29 mouse cellular contexts compared by ENCODE assay signal in the genomic region with DNA sequence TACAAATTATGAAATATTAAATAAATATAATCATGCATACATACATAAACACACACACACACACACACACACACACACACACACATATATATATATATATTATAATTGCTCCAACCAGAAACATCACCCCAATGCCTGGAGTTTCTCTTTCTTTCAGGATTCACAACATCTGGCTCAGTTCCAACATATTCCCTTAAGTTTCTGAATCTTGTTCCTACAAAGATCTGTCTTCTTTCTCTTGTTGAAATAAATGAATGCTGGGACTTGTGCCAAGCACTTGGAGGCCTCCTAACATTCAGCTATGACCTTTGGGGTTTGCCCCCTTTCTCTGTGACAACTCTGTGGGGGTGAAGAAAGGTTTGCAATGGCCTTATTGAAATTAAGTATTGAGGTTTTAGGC.
DNase-seq lines count a peak whose midpoint lies in the region; ATAC-seq and TF ChIP-seq lines count a peak whose summit lies in the region.
"Had no signal": no experiment of that assay in that cellular context is flagged by ENCODE, and none has a peak within 500 bp of the region (broad histone marks: within the 10 kb centered on the region; RNA-seq: fewer than 3 reads in every experiment).

No protein-coding gene starts in this region.

- H3K4me3 ChIP-seq in kidney, adult 2 months (ENCODE audit: insufficient read depth, low read depth, low read length), result no peak overlapping the region
- H3K4me3 ChIP-seq in limb, embryonic 14.5 days (replicated peaks; ENCODE audit: low read length), result no peak overlapping the region
- H3K4me3 ChIP-seq in limb, embryonic 10.5 days, result no peak overlapping the region
- no peak overlapping the region for H3K4me3 ChIP-seq in stomach, embryonic 15.5 days (replicated peaks)
- no peak overlapping the region for H3K4me3 ChIP-seq in stomach, postnatal 0 days (ENCODE audit: low read depth, low read length)
- no peak overlapping the region for H3K4me3 ChIP-seq in layer of hippocampus, adult 2 months
- H3K4me3 ChIP-seq: embryonic facial prominence, embryonic 15.5 days; heart, embryonic 10.5 days; hindbrain, embryonic 15.5 days; limb, embryonic 13.5 days; liver, embryonic 13.5 days; midbrain, embryonic 10.5 days; neural tube, embryonic 13.5 days had no signal

- H3K9me3 ChIP-seq in limb, embryonic 14.5 days (ENCODE audit: control insufficient read depth, low read length), result no peaks in the 10 kb centered on the region
- H3K9me3 ChIP-seq in limb, embryonic 10.5 days (replicated peaks), result no peaks in the 10 kb centered on the region
- H3K9me3 ChIP-seq in stomach, embryonic 15.5 days, result no peaks in the 10 kb centered on the region
- no peaks in the 10 kb centered on the region for H3K9me3 ChIP-seq in stomach, postnatal 0 days (ENCODE audit: control insufficient read depth, low read length)
- H3K9me3 ChIP-seq: embryonic facial prominence, embryonic 15.5 days; heart, embryonic 10.5 days; hindbrain, embryonic 15.5 days; limb, embryonic 13.5 days; liver, embryonic 13.5 days; midbrain, embryonic 10.5 days; neural tube, embryonic 13.5 days had no signal

- no peak for TF ChIP-seq EP300 in stomach, postnatal 0 days (optimal IDR thresholded peaks at IDR 0.05)

- TF ChIP-seq CTCF in kidney, adult 2 months (conservative IDR thresholded peaks at IDR 0.05; ENCODE audit: insufficient read depth, insufficient read length, low read depth, low read length), result no peak
- TF ChIP-seq CTCF in stomach, postnatal 0 days (IDR thresholded peaks at IDR 0.05; ENCODE audit: low read depth), result no peak
- TF ChIP-seq CTCF in layer of hippocampus, adult 2 months (conservative IDR thresholded peaks at IDR 0.05), result no peak

- no peak overlapping the region for H3K27ac ChIP-seq in kidney, adult 2 months (ENCODE audit: insufficient read depth, low read depth, low read length)
- H3K27ac ChIP-seq in limb, embryonic 14.5 days (replicated peaks; ENCODE audit: low read depth, low read length), result no peak overlapping the region
- H3K27ac ChIP-seq in limb, embryonic 10.5 days, result no peak overlapping the region
- peak overlapping the region; percentile 16; the same call in 1 of the 2 replicates for H3K27ac ChIP-seq in stomach, embryonic 15.5 days
- no peak overlapping the region for H3K27ac ChIP-seq in stomach, postnatal 0 days (replicated peaks)
- no peak overlapping the region for H3K27ac ChIP-seq in layer of hippocampus, adult 2 months
- H3K27ac ChIP-seq: embryonic facial prominence, embryonic 15.5 days; heart, embryonic 10.5 days; hindbrain, embryonic 15.5 days; limb, embryonic 13.5 days; liver, embryonic 13.5 days; macrophage; midbrain, embryonic 10.5 days; neural tube, embryonic 13.5 days had no signal

- no peak overlapping the region for H3K9ac ChIP-seq in limb, embryonic 14.5 days (ENCODE audit: low read depth, low read length, severe bottlenecking)
- no peak overlapping the region for H3K9ac ChIP-seq in stomach, embryonic 15.5 days
- H3K9ac ChIP-seq in stomach, postnatal 0 days (ENCODE audit: low read length), result no peak overlapping the region
- H3K9ac ChIP-seq: embryonic facial prominence, embryonic 15.5 days; hindbrain, embryonic 15.5 days; limb, embryonic 13.5 days; liver, embryonic 13.5 days; neural tube, embryonic 13.5 days had no signal

- no peaks in the 10 kb centered on the region; the same call in 1 of the 2 replicates for H3K4me1 ChIP-seq in kidney, adult 2 months (ENCODE audit: control insufficient read depth, insufficient read depth, low read length)
- H3K4me1 ChIP-seq in limb, embryonic 14.5 days (ENCODE audit: control insufficient read depth, insufficient read depth, low read length), result peaks cover 10% of the 10 kb centered on the region
- H3K4me1 ChIP-seq in limb, embryonic 10.5 days, result peaks cover 23% of the 10 kb centered on the region
- H3K4me1 ChIP-seq in stomach, embryonic 15.5 days, result no peaks in the 10 kb centered on the region
- no peaks in the 10 kb centered on the region for H3K4me1 ChIP-seq in stomach, postnatal 0 days (replicated peaks; ENCODE audit: control insufficient read depth, insufficient read depth)
- H3K4me1 ChIP-seq: embryonic facial prominence, embryonic 15.5 days; heart, embryonic 10.5 days; hindbrain, embryonic 15.5 days; liver, embryonic 13.5 days; midbrain, embryonic 10.5 days had no signal

- no peaks in the 10 kb centered on the region for H3K36me3 ChIP-seq in kidney, adult 2 months (ENCODE audit: control insufficient read depth, insufficient read depth, low read length)
- no peaks in the 10 kb centered on the region for H3K36me3 ChIP-seq in limb, embryonic 14.5 days (ENCODE audit: control insufficient read depth, insufficient read depth, low read length)
- no peaks in the 10 kb centered on the region for H3K36me3 ChIP-seq in limb, embryonic 10.5 days
- no peaks in the 10 kb centered on the region for H3K36me3 ChIP-seq in stomach, embryonic 15.5 days
- no peaks in the 10 kb centered on the region for H3K36me3 ChIP-seq in stomach, postnatal 0 days (ENCODE audit: control insufficient read depth, insufficient read depth, low read length)
- H3K36me3 ChIP-seq: embryonic facial prominence, embryonic 15.5 days; heart, embryonic 10.5 days; hindbrain, embryonic 15.5 days; limb, embryonic 13.5 days; liver, embryonic 13.5 days; midbrain, embryonic 10.5 days; neural tube, embryonic 13.5 days had no signal

- no peak for ATAC-seq in limb, embryonic 14.5 days (ENCODE audit: low FRiP score, low read depth)
- no peak for ATAC-seq in stomach, embryonic 15.5 days (ENCODE audit: insufficient read depth, low FRiP score, low read depth)
- ATAC-seq in stomach, postnatal 0 days (ENCODE audit: low FRiP score, low TSS enrichment), result no peak
- ATAC-seq: activated CD4-positive, CD25-positive, alpha-beta regulatory T cell, adult 4 months; forebrain, embryonic 16.5 days; intestine, postnatal 0 days had no signal

- H3K27me3 ChIP-seq in kidney, adult 2 months (replicated peaks; ENCODE audit: control insufficient read depth, insufficient read depth, low read length), result no peaks in the 10 kb centered on the region
- no peaks in the 10 kb centered on the region for H3K27me3 ChIP-seq in limb, embryonic 14.5 days (ENCODE audit: control insufficient read depth, insufficient read depth, low read length)
- no peaks in the 10 kb centered on the region for H3K27me3 ChIP-seq in limb, embryonic 10.5 days (ENCODE audit: low read depth, poor library complexity, severe bottlenecking)
- H3K27me3 ChIP-seq in stomach, embryonic 15.5 days (replicated peaks), result no peaks in the 10 kb centered on the region
- H3K27me3 ChIP-seq in stomach, postnatal 0 days (ENCODE audit: control insufficient read depth, insufficient read depth, low read length), result no peaks in the 10 kb centered on the region
- H3K27me3 ChIP-seq: embryonic facial prominence, embryonic 15.5 days; hindbrain, embryonic 15.5 days; limb, embryonic 13.5 days; liver, embryonic 13.5 days; neural tube, embryonic 13.5 days had no signal

- no peak overlapping the region for H3K4me2 ChIP-seq in limb, embryonic 14.5 days (replicated peaks; ENCODE audit: low read depth, low read length, severe bottlenecking)
- no peak overlapping the region for H3K4me2 ChIP-seq in stomach, embryonic 15.5 days
- H3K4me2 ChIP-seq in stomach, postnatal 0 days (replicated peaks; ENCODE audit: low read depth), result no peak overlapping the region
- H3K4me2 ChIP-seq: embryonic facial prominence, embryonic 15.5 days; hindbrain, embryonic 15.5 days; limb, embryonic 13.5 days; liver, embryonic 13.5 days; neural tube, embryonic 13.5 days had no signal

- DNase-seq in kidney, adult 2 months, result peak; percentile 49
- no peak for DNase-seq in kidney, adult 18-20 months
- DNase-seq in limb, embryonic 14.5 days (ENCODE audit: low spot score), result peak; percentile 50
- no peak for DNase-seq in limb, embryonic 10.5 days (ENCODE audit: low spot score)
- no peak for DNase-seq in stomach, postnatal 0 days (ENCODE audit: low spot score)
- no peak for DNase-seq in layer of hippocampus, adult 2 months (ENCODE audit: low spot score in 2 of 2)
- DNase-seq: adrenal gland, postnatal 10 days; cerebellum, adult 8-10 months; cerebellum, postnatal 36 days; embryo, embryonic 11 days; gastrocnemius, postnatal 10 days; heart, postnatal 4 days; liver, embryonic 13.5 days; lung, adult 2 months; retina, postnatal 1 day; right cerebral cortex, postnatal 25 days; spleen, adult 18-20 months; thymus, postnatal 14 days had no signal

- no peak for TF ChIP-seq POLR2A in kidney, adult 2 months (IDR thresholded peaks at IDR 0.05; ENCODE audit: low read depth, low read length)
- TF ChIP-seq POLR2A in limb, embryonic 14.5 days (IDR thresholded peaks at IDR 0.05; ENCODE audit: borderline replicate concordance, extremely low read depth, insufficient read depth, insufficient read length), result no peak

Comparison
In these comparisons a context has a peak if more than half of its experiments do, and no peak if none do; other contexts are left out.
1. DNase-seq: peak in kidney, adult 2 months (single experiment) and limb, embryonic 14.5 days (single experiment); none in kidney, adult 18-20 months (single experiment), limb, embryonic 10.5 days (single experiment), stomach, postnatal 0 days (single experiment) and layer of hippocampus, adult 2 months (0 of 2).